Mouse (Mus musculus) frontal cortex, postnatal 25 days (tissue): ENCODE measurements around the gene Sash1.

Experiments used
- DNase-seq, 2 experiments: peaks; one replicate each; pipeline ENCODE4 v3.0.0; 2022; ENCODE audit warnings: low spot score in 2 of 2

The Sash1 gene

GRCm38 (mm10) chr10:8898831-8899511 lies 13.1 kb upstream of the Sash1 start:
- no peak for DNase-seq

GRCm38 (mm10) chr10:8898099-8898777 lies 12.4 kb upstream of the Sash1 start:
- DNase-seq: no peak

GRCm38 (mm10) chr10:8894965-8895515 lies 9.2 kb upstream of the Sash1 start:
- DNase-seq: no peak

GRCm38 (mm10) chr10:8890511-8890910 lies 4.6 kb upstream of the Sash1 start:
- DNase-seq: no peak

- no peak for DNase-seq
Measured at GRCm38 (mm10) chr10:8889341-8889740, 3.5 kb upstream of the Sash1 start.

- DNase-seq: no peak
Measured at GRCm38 (mm10) chr10:8886528-8886854, 621 bp upstream of the Sash1 start.

- DNase-seq: no peak
Measured at GRCm38 (mm10) chr10:8885201-8885600, 669 bp downstream of the Sash1 start.

GRCm38 (mm10) chr10:8884565-8884964 lies 1.3 kb downstream of the Sash1 start:
- DNase-seq: no peak

GRCm38 (mm10) chr10:8883686-8884085 lies 2.2 kb downstream of the Sash1 start:
- no peak for DNase-seq

- no peak for DNase-seq
Measured at GRCm38 (mm10) chr10:8881736-8882135, 4.1 kb downstream of the Sash1 start.

GRCm38 (mm10) chr10:8880950-8881675 lies 4.8 kb downstream of the Sash1 start:
- no peak for DNase-seq

- DNase-seq: no peak
Measured at GRCm38 (mm10) chr10:8878824-8879223, 7.0 kb downstream of the Sash1 start.

- DNase-seq: no peak
Measured at GRCm38 (mm10) chr10:8878381-8878780, 7.5 kb downstream of the Sash1 start.

GRCm38 (mm10) chr10:8873631-8874370 lies 12.1 kb downstream of the Sash1 start:
- no peak for DNase-seq

- DNase-seq: no peak
Measured at GRCm38 (mm10) chr10:8872788-8873187, 13.1 kb downstream of the Sash1 start.

- DNase-seq: no peak
Measured at GRCm38 (mm10) chr10:8871935-8872334, 13.9 kb downstream of the Sash1 start.

GRCm38 (mm10) chr10:8870368-8870767 lies 15.5 kb downstream of the Sash1 start:
- DNase-seq: no peak

- DNase-seq: no peak
Measured at GRCm38 (mm10) chr10:8866062-8866642, 19.7 kb downstream of the Sash1 start.

GRCm38 (mm10) chr10:8860655-8861054 lies 25.2 kb downstream of the Sash1 start:
- no peak for DNase-seq

- DNase-seq: no peak
Measured at GRCm38 (mm10) chr10:8858718-8859117, 27.2 kb downstream of the Sash1 start.

GRCm38 (mm10) chr10:8856942-8857341 lies 28.9 kb downstream of the Sash1 start:
- DNase-seq: no peak

- DNase-seq: no peak
Measured at GRCm38 (mm10) chr10:8853326-8853725, 32.5 kb downstream of the Sash1 start.
